Mouse (Mus musculus) bone marrow macrophage, adult 2 months (primary cell): Measurements from ENCODE around the gene Tmem233.

ENCODE experiments used
- CTCF ChIP-seq: IDR thresholded peaks from 2 replicates; pipeline ENCODE4 v1.5.1; 2012; ENCODE audit warnings: low read depth, mild to moderate bottlenecking, low read length, moderate library complexity
- POLR2A ChIP-seq: IDR thresholded peaks from 2 replicates; pipeline ENCODE4 v1.6.1; 2012; ENCODE audit warnings: mild to moderate bottlenecking, low read depth, low read length, borderline replicate concordance

- no peak for TF ChIP-seq POLR2A
- TF ChIP-seq CTCF = no peak
Observed at GRCm38 (mm10) chr5:116022131-116022530, 60.9 kb downstream of the Tmem233 start.
